Mouse (Mus musculus): ENCODE measurements around the gene Ap1s3.

DNA sequence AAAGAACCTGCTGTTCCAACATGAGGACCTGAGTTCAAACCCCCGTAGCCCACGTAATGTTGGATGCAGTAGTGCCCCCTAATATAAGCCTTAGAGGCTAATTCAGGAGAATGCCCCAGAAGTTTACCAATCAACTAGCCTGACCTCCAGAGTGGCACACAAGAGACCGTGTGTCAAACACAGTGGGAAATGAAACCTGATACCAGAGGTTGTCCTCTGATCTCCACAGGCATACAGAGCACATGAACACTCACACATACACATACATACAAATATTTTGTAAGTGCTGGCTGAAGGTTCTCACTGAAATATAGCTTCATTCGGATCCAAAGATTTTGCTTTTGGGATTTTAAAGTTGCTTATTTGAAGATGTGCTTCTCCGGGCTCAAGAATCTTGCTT lies 32.1 kb downstream of the Ap1s3 start:
- no peak for TF ChIP-seq CTCF (conservative IDR thresholded peaks at IDR 0.05; ENCODE audit: low read length)
- TF ChIP-seq POU5F1 (IDR thresholded peaks at IDR 0.05; ENCODE audit: borderline replicate concordance, low read length) = no peak
- TF ChIP-seq NANOG (IDR thresholded peaks at IDR 0.05; ENCODE audit: borderline replicate concordance, low read length) = no peak

All from E14TG2a.4 (cell line).